Comparison of ENCODE assay signal across 12 mouse cellular contexts in the genomic region with DNA sequence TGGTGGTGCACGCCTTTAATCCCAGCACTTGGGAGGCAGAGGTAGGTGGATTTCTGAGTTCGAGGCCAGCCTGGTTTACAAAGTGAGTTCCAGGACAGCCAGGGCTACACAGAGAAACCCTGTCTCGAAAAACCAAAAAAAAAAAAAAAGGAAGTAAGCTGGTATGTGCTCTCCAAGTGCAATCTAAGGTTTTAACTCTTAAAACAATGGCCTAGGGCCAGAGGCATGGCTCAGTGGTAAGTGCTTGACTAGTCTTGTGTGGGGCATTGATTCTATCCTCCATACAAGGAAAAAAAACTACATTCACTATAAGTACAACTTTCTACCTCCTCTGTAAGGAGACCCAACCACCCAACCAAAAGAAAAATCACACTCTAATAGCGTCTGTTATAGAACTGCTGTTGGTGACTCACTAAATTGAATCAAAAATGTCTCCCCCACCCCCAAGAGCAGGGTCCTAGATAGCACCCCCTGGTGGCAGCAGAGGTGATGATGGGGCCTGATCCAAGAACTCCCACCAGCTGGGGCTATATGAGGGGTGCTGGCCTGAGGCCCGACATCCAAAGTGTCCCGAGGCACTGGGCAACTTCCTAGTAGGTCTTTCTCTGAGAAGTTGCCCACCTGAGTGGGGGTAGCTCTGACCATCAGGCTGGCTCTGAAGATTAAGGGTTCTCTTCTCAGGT. TPM values are rescaled to one million over a fixed set of nuclear protein-coding genes. Genes with fewer than 3 reads are reported as not detected.
A peak's percentile ranks its signal among the peaks of the same experiment; 100 is the strongest.
DNase-seq lines count a peak whose midpoint lies in the region; ATAC-seq and TF ChIP-seq lines count a peak whose summit lies in the region.
"Had no signal": no experiment of that assay in that cellular context is flagged by ENCODE, and none has a peak within 500 bp of the region (broad histone marks: within the 10 kb centered on the region; RNA-seq: fewer than 3 reads in every experiment).

No protein-coding gene starts in this region.

- H3K36me3 ChIP-seq in heart, embryonic 10.5 days: peaks cover 10% of the 10 kb centered on the region; the same call in 1 of the 2 replicates
- H3K36me3 ChIP-seq in liver, embryonic 13.5 days: no peaks in the 10 kb centered on the region
- no peaks in the 10 kb centered on the region for H3K36me3 ChIP-seq in small intestine, adult 2 months (ENCODE audit: control insufficient read depth, insufficient read depth, low read length)
- H3K36me3 ChIP-seq: neural tube, embryonic 13.5 days had no signal

- H3K27ac ChIP-seq in heart, embryonic 10.5 days: no peak overlapping the region
- H3K27ac ChIP-seq in liver, embryonic 13.5 days: no peak overlapping the region
- H3K27ac ChIP-seq in small intestine, adult 2 months (ENCODE audit: insufficient read depth, low read depth, low read length): no peak overlapping the region
- H3K27ac ChIP-seq: neural tube, embryonic 13.5 days had no signal

- no peak for DNase-seq in heart, embryonic 10.5 days (ENCODE audit: low spot score)
- DNase-seq in heart, adult 8-10 months (ENCODE audit: low spot score): no peak
- DNase-seq in liver, embryonic 13.5 days: no peak
- no peak for DNase-seq in liver
- DNase-seq in NIH3T3 (ENCODE audit: low read depth): peak; percentile 42
- no peak for DNase-seq in urinary bladder, adult 2 months (ENCODE audit: low spot score)
- no peak for DNase-seq in ovary, postnatal 10 days (ENCODE audit: low spot score)

- no peak overlapping the region for H3K9ac ChIP-seq in liver, embryonic 13.5 days

- H3K4me1 ChIP-seq in heart, embryonic 10.5 days: peaks cover 67% of the 10 kb centered on the region
- H3K4me1 ChIP-seq in liver, embryonic 13.5 days (replicated peaks): peaks cover 50% of the 10 kb centered on the region
- peaks cover 23% of the 10 kb centered on the region for H3K4me1 ChIP-seq in small intestine, adult 2 months (ENCODE audit: control insufficient read depth, insufficient read depth, insufficient read length, low read length)

- no peak for ATAC-seq in liver, embryonic 13.5 days (ENCODE audit: low read depth)

- H3K4me2 ChIP-seq in liver, embryonic 13.5 days: peak overlapping the region; percentile 64; the same call in 1 of the 2 replicates

- H3K4me3 ChIP-seq in heart, embryonic 10.5 days: peak overlapping the region; percentile 61; the same call in 1 of the 2 replicates
- no peak overlapping the region for H3K4me3 ChIP-seq in liver, embryonic 13.5 days (replicated peaks)
- peak overlapping the region; percentile 59 for H3K4me3 ChIP-seq in small intestine, adult 2 months (ENCODE audit: low read depth, low read length)

- TF ChIP-seq CTCF in small intestine, adult 2 months (IDR thresholded peaks at IDR 0.05; ENCODE audit: extremely low read depth, insufficient read length, insufficient replicate concordance, low read depth, low read length): peak; percentile 31; the same call in 1 of the 2 replicates

- peaks cover 66% of the 10 kb centered on the region for H3K27me3 ChIP-seq in heart, embryonic 10.5 days (ENCODE audit: insufficient read depth, poor library complexity, severe bottlenecking)
- H3K27me3 ChIP-seq in liver, embryonic 13.5 days: peaks cover 84% of the 10 kb centered on the region
- peaks cover 4% of the 10 kb centered on the region; the same call in 1 of the 2 replicates for H3K27me3 ChIP-seq in small intestine, adult 2 months (ENCODE audit: control insufficient read depth, insufficient read depth, low read length)
- H3K27me3 ChIP-seq: Patski had no signal

- no peak for TF ChIP-seq POLR2A in small intestine, adult 2 months (IDR thresholded peaks at IDR 0.05; ENCODE audit: low read depth, low read length)

- WGBS in heart, embryonic 10.5 days: 59% methylated on average over 6 of the region's 6 CpGs
- WGBS in liver, embryonic 13.5 days (ENCODE audit: insufficient replicate concordance): 46% methylated on average over 6 of the region's 6 CpGs
- WGBS in small intestine, adult 2 months: 66% methylated on average over 6 of the region's 6 CpGs

- H3K9me3 ChIP-seq in heart, embryonic 10.5 days: no peaks in the 10 kb centered on the region
- no peaks in the 10 kb centered on the region for H3K9me3 ChIP-seq in liver, embryonic 13.5 days (replicated peaks)
- H3K9me3 ChIP-seq: neural tube, embryonic 13.5 days had no signal

RNA-seq across cellular contexts. Expression of a gene that starts 1.2 kb away (rescaled TPM):
- 2.3 and 6.6 TPM in 2 replicates for polyA plus RNA-seq in heart, embryonic 10.5 days (2016; fragmentation: Nextera tagmentation; extraction: Ambion mirVana)
- total RNA-seq in heart, adult 8-10 months (2022): 10 to 100 TPM in 2 of 4 experiments, 1 to 10 TPM in 2; 2.7 to 14.4 (median 8.2) TPM
- polyA plus RNA-seq in liver, embryonic 13.5 days (2015; fragmentation: Nextera tagmentation; extraction: Ambion mirVana): 0.20 and 0.31 TPM in 2 replicates
- 2.2 and 3.4 TPM in 2 replicates for polyA plus RNA-seq in small intestine, adult 2 months (2012; rRNA removed)
- 2.9 and 3.2 TPM in 2 replicates for polyA plus RNA-seq in urinary bladder, adult 2 months (2012; rRNA removed)
- total RNA-seq: common myeloid progenitor, adult 5-6 weeks had no signal
- polyA plus RNA-seq: limb, embryonic 11.5 days had no signal

RNA-seq across cellular contexts. Expression of a gene that starts 16.1 kb away (rescaled TPM):
- 41.7 and 43.8 TPM in 2 replicates for polyA plus RNA-seq in heart, embryonic 10.5 days (2016; fragmentation: Nextera tagmentation; extraction: Ambion mirVana)
- total RNA-seq in heart, adult 8-10 months (2022): 1 to 10 TPM; 3.9 to 5.6 (median 4.9) TPM
- 23.7 and 26.0 TPM in 2 replicates for polyA plus RNA-seq in liver, embryonic 13.5 days (2015; fragmentation: Nextera tagmentation; extraction: Ambion mirVana)
- polyA plus RNA-seq in small intestine, adult 2 months (2012; rRNA removed): 18.8 and 30.5 TPM in 2 replicates
- 18.0 and 26.0 TPM in 2 replicates for polyA plus RNA-seq in urinary bladder, adult 2 months (2012; rRNA removed)

RNA-seq across cellular contexts. Expression of a gene that starts 16.5 kb away (rescaled TPM):
- 37.1 and 38.8 TPM in 2 replicates for polyA plus RNA-seq in heart, embryonic 10.5 days (2016; fragmentation: Nextera tagmentation; extraction: Ambion mirVana)
- total RNA-seq in heart, adult 8-10 months (2022): 10 to 100 TPM; 38.4 to 68.1 (median 57.1) TPM
- 12.2 and 13.7 TPM in 2 replicates for polyA plus RNA-seq in liver, embryonic 13.5 days (2015; fragmentation: Nextera tagmentation; extraction: Ambion mirVana)
- 35.7 and 44.9 TPM in 2 replicates for polyA plus RNA-seq in small intestine, adult 2 months (2012; rRNA removed)
- 61.1 and 64.7 TPM in 2 replicates for polyA plus RNA-seq in urinary bladder, adult 2 months (2012; rRNA removed)

RNA-seq across cellular contexts. Expression of a gene that starts 16.6 kb away (rescaled TPM):
- 40.5 and 45.9 TPM in 2 replicates for polyA plus RNA-seq in heart, embryonic 10.5 days (2016; fragmentation: Nextera tagmentation; extraction: Ambion mirVana)
- 10 to 100 TPM in 1 of 4 experiments, 1 to 10 TPM in 3; 5.0 to 12.4 (median 7.7) TPM for total RNA-seq in heart, adult 8-10 months (2022)
- 26.7 and 29.3 TPM in 2 replicates for polyA plus RNA-seq in liver, embryonic 13.5 days (2015; fragmentation: Nextera tagmentation; extraction: Ambion mirVana)
- polyA plus RNA-seq in small intestine, adult 2 months (2012; rRNA removed): 20.9 and 31.8 TPM in 2 replicates
- 27.6 and 33.1 TPM in 2 replicates for polyA plus RNA-seq in urinary bladder, adult 2 months (2012; rRNA removed)

RNA-seq across cellular contexts. Expression of a gene that starts 26.6 kb away (rescaled TPM):
- polyA plus RNA-seq in heart, embryonic 10.5 days (2016; fragmentation: Nextera tagmentation; extraction: Ambion mirVana): 185 and 214 TPM in 2 replicates
- 10 to 100 TPM; 39.2 to 50.2 (median 44.5) TPM for total RNA-seq in heart, adult 8-10 months (2022)
- polyA plus RNA-seq in liver, embryonic 13.5 days (2015; fragmentation: Nextera tagmentation; extraction: Ambion mirVana): 133 and 153 TPM in 2 replicates
- 127 and 242 TPM in 2 replicates for polyA plus RNA-seq in small intestine, adult 2 months (2012; rRNA removed)
- polyA plus RNA-seq in urinary bladder, adult 2 months (2012; rRNA removed): 115 and 130 TPM in 2 replicates
